Mouse (Mus musculus) cortical plate, adult 2 months (tissue): Measurements from ENCODE around the gene Prdm16. TPM values are rescaled to one million over a fixed set of nuclear protein-coding genes. Genes with fewer than 3 reads are reported as not detected.

Experiments used
- H3K27ac ChIP-seq: fragments of 200-500 bp; 2 replicates; pipeline ENCODE4 v1.5.1; 2012; ENCODE audit warnings: low read length, control low read depth, inconsistent platforms; ENCODE audit not compliant: insufficient read depth
- H3K4me1 ChIP-seq: fragments of 200-500 bp; 2 replicates; pipeline ENCODE4 v1.6.1; 2011; ENCODE audit warnings: low read length; ENCODE audit not compliant: control insufficient read depth, insufficient read depth
- H3K4me3 ChIP-seq: fragments of 200-500 bp; 2 replicates; pipeline ENCODE4 v1.5.1; 2011; ENCODE audit warnings: mild to moderate bottlenecking, low read length, control low read depth; ENCODE audit not compliant: insufficient read depth
- CTCF ChIP-seq: fragments of 200-500 bp; IDR thresholded peaks from 2 replicates; pipeline ENCODE4 v1.5.1; 2011; ENCODE audit warnings: mild to moderate bottlenecking, control low read depth, low read length; ENCODE audit not compliant: insufficient read depth; ENCODE audit errors: extremely low read depth
- POLR2A ChIP-seq: fragments of 200-500 bp; IDR thresholded peaks from 2 replicates; pipeline ENCODE4 v1.6.1; 2011; ENCODE audit warnings: mild to moderate bottlenecking, low read length, control low read depth; ENCODE audit not compliant: insufficient read depth; ENCODE audit errors: extremely low read depth
- polyA plus RNA-seq: library from polyadenylated mRNA; depleted of rRNA; stranded (reverse); fragments of >200 nt; gene quantifications from 2 replicates; pipeline ENCODE4 v1.2.3, GENCODE M21; 2012

Gene Prdm16
- polyA plus RNA-seq, 1 experiment = 5.4 TPM

DNA sequence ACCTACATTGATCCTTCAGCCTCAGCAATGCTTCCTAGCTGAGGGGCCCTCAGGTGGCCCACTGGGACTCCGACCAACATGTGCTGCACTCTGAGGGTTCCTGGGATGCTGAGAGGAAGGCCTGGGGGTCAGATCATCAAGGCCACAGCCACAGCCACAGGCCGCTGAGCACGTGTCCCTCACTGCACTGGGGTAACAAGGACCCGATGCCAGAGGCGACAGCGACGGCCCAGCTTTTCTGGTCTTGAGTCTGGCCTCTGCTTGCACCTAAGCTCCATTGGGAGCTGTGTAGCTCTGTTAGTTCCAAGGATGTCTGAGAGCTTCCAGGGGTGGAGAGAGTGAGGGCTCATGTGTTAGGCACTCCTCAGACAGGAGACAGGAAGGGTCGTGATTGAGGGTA is 265.8 kb downstream of the Prdm16 start:
- Histone ChIP-seq H3K4me1 (no peaks in the 10 kb centered on the region), H3K4me3 (no peak overlapping the region), H3K27ac (no peak overlapping the region)
- TF ChIP-seq POLR2A (no peak), CTCF (no peak)

- peaks cover 5% of the 10 kb centered on the region for H3K4me1 ChIP-seq
- no peak for TF ChIP-seq CTCF
- no peak for TF ChIP-seq POLR2A
- no peak overlapping the region for H3K4me3 ChIP-seq
- H3K27ac ChIP-seq = no peak overlapping the region
These were observed 267.6 kb downstream of the Prdm16 start for GRCm38 (mm10) chr4:154369089-154369488.

- Histone ChIP-seq H3K4me1 (peaks cover 5% of the 10 kb centered on the region), H3K27ac (no peak overlapping the region), H3K4me3 (no peak overlapping the region)
- TF ChIP-seq CTCF = no peak
- TF ChIP-seq POLR2A = no peak
These were observed 269.8 kb downstream of the Prdm16 start for GRCm38 (mm10) chr4:154366836-154367235.

GRCm38 (mm10) chr4:154364752-154365151 is 271.9 kb downstream of the Prdm16 start:
- Histone ChIP-seq H3K4me1 (peaks cover 5% of the 10 kb centered on the region), H3K27ac (no peak overlapping the region)
- TF ChIP-seq POLR2A (no peak), CTCF (no peak)

GRCm38 (mm10) chr4:154360850-154361249 is 275.8 kb downstream of the Prdm16 start:
- Histone ChIP-seq H3K27ac (no peak overlapping the region), H3K4me1 (peaks cover 5% of the 10 kb centered on the region), H3K4me3 (no peak overlapping the region)
- TF ChIP-seq CTCF (no peak), POLR2A (no peak)

More at GRCm38 (mm10) chr4:154364752-154365151, 271.9 kb downstream of the Prdm16 start:
- no peak overlapping the region for H3K4me3 ChIP-seq

DNA sequence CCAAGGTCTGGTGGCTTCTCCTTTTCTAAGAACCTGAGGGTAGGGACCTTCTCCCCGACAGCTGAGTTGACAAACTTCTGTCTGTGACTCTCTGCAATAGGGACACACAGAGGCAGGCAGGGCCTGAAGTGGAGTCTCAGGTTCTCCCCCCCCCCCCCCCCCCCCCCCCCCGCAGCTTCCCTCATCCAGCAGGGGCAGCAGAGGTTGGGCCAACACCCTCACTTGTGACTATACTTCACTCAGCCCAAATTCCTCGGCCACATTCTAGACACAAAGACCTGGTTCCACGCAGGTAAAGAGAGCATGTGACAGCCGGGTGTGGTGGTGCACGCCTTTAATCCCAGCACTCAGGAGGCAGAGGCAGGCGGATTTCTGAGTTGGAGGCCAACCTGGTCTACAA is 276.2 kb downstream of the Prdm16 start:
- Histone ChIP-seq H3K27ac (no peak overlapping the region), H3K4me1 (peaks cover 5% of the 10 kb centered on the region), H3K4me3 (no peak overlapping the region)
- no peak for TF ChIP-seq POLR2A

GRCm38 (mm10) chr4:154359762-154360300 is 276.8 kb downstream of the Prdm16 start:
- Histone ChIP-seq H3K4me1 (peaks cover 3% of the 10 kb centered on the region), H3K27ac (no peak overlapping the region), H3K4me3 (no peak overlapping the region)
- TF ChIP-seq POLR2A = no peak
- no peak for TF ChIP-seq CTCF

- no peak overlapping the region for H3K27ac ChIP-seq
- no peak overlapping the region for H3K4me3 ChIP-seq
- TF ChIP-seq CTCF = no peak
- no peak for TF ChIP-seq POLR2A
- no peaks in the 10 kb centered on the region for H3K4me1 ChIP-seq
These were observed 277.9 kb downstream of the Prdm16 start for GRCm38 (mm10) chr4:154358816-154359215.

DNA sequence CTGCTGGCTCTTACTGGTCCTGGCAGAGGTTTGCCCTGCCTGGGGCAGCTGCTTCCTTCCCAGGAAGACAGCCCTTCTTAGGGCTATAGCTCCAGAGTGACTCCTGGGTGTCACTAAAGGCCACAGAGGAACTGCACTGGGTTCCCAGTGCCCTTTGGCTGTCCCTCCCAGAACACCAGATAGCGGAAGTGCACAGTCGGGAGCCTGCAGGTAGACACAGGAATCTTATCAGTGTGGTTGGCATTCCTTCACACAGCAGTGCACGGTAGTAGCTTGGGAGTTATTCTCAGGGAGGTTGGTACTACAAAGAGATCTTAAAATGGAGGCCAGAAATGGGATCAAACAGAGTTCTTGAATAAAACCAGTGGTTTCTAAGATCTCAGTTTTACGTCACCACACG is 278.3 kb downstream of the Prdm16 start:
- TF ChIP-seq CTCF (no peak), POLR2A (no peak)
- Histone ChIP-seq H3K27ac (no peak overlapping the region), H3K4me3 (no peak overlapping the region), H3K4me1 (no peaks in the 10 kb centered on the region)

- no peak overlapping the region for H3K4me3 ChIP-seq
- TF ChIP-seq CTCF (no peak), POLR2A (no peak)
- H3K27ac ChIP-seq = no peak overlapping the region
- H3K4me1 ChIP-seq = no peaks in the 10 kb centered on the region
These were observed 281.3 kb downstream of the Prdm16 start for GRCm38 (mm10) chr4:154355408-154355807.

GRCm38 (mm10) chr4:154352246-154352645 is 284.4 kb downstream of the Prdm16 start:
- no peak overlapping the region for H3K4me3 ChIP-seq
- no peaks in the 10 kb centered on the region for H3K4me1 ChIP-seq
- TF ChIP-seq CTCF (no peak), POLR2A (no peak)
- H3K27ac ChIP-seq = no peak overlapping the region
